Mouse (Mus musculus): ENCODE measurements around the gene Dusp19.

DNA sequence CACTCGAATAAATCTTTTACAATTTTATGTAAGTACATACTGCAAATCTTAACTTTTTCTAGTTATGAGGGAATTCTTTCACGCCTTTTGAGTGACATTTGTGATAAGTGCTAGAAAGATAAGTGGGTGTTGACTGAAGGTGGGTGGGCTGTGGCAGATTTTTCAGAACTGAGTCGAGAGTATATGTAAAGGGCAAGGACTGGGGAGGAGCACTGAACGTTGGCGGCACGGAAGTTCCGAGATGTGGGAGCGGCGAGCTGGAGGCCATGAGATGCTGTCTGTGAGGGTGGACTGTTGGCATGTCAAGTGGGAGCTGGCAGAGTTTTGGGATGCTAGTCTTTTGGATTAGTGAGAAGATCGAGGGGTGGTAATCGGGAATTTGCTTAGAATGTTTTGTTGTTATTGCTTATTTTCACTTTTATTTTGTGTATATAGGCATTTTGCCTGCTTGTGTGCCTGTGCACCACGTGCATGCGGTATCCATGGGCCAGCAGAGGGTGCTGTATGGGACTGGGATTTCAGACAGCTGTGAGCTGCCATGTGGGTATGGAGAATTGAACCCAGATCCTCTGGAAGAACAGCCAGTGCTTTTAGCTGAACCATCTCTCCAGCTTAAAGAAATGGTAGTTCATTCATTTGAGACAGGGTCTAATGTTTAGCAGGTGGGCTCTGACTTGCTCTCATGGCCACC, 15.6 kb downstream of the Dusp19 start:
- no peak for TF ChIP-seq CTCF (IDR thresholded peaks at IDR 0.05; ENCODE audit: borderline replicate concordance, extremely low read depth, insufficient read depth, insufficient read length)
- no peak for TF ChIP-seq POLR2A (IDR thresholded peaks at IDR 0.05; ENCODE audit: borderline replicate concordance, extremely low read depth, insufficient read depth, insufficient read length, poor library complexity, severe bottlenecking)

Data from brain, embryonic 14.5 days (tissue).